Mouse (Mus musculus) lung, postnatal 0 days (tissue): ENCODE data around the gene Tcea2.

Source experiments
- CTCF ChIP-seq: IDR thresholded peaks from 2 replicates; pipeline ENCODE4 v1.5.1; 2016; ENCODE audit warnings: antibody characterized with exemption, mild to moderate bottlenecking
- EP300 ChIP-seq: IDR thresholded peaks from 2 replicates; pipeline ENCODE4 v1.6.1; 2016; ENCODE audit warnings: antibody characterized with exemption, mild to moderate bottlenecking, control low read depth

GRCm38 (mm10) chr2:181657441-181657840 is 22.7 kb upstream of the Tcea2 start:
- TF ChIP-seq CTCF (no peak), EP300 (no peak)
